Mouse (Mus musculus): ENCODE results near the gene Stac2.

DNA sequence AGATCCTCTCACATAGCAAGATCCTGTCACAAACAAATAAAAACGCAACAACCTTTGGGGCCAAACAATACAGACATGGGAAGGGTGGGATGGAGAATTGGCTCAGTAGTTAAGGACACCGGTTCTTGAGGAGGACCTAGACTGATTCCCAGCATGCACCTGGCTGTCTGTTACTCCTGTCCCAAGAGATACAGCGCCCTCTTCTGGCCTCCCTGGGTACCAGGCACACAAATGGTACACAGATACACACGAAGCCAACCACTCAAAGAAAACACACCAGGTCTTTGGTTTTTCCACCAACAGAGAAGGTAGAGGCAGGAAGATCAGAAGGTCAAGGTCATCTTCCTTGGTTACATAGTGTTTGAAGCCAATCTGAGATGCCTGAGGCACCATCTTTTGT lies 7.7 kb downstream of the Stac2 start:
- TF ChIP-seq ELF1 (IDR thresholded peaks at IDR 0.05; ENCODE audit: low read depth, low read length) = no peak
- TF ChIP-seq IRF4 (IDR thresholded peaks at IDR 0.05; ENCODE audit: low read depth, low read length) = no peak
- peak; percentile 22 to 60; a peak in 2 of 4 replicates for TF ChIP-seq CTCF (conservative IDR thresholded peaks at IDR 0.05 in 1 of 2, IDR thresholded peaks at IDR 0.05 in 1 of 2; ENCODE audit: low read depth in 2 of 2, low read length in 2 of 2)
- TF ChIP-seq JUN (IDR thresholded peaks at IDR 0.05; ENCODE audit: insufficient read depth, low read depth, low read length) = no peak
- TF ChIP-seq SIN3A (IDR thresholded peaks at IDR 0.05; ENCODE audit: low read length) = no peak
- no peak for TF ChIP-seq MYC (IDR thresholded peaks at IDR 0.05; ENCODE audit: low read depth, low read length)
- no peak for TF ChIP-seq POLR2AphosphoS2 (IDR thresholded peaks at IDR 0.05; ENCODE audit: low read depth, low read length)
- TF ChIP-seq ZKSCAN1 (IDR thresholded peaks at IDR 0.05; ENCODE audit: borderline replicate concordance, low read depth, low read length) = no peak
- no peak for TF ChIP-seq NELFE (IDR thresholded peaks at IDR 0.05; ENCODE audit: low read depth, low read length)
- TF ChIP-seq ZC3H11A (IDR thresholded peaks at IDR 0.05; ENCODE audit: low read depth, low read length) = no peak
